Mouse (Mus musculus): Measurements from ENCODE around the gene Daglb. TPM values are rescaled to one million over a fixed set of nuclear protein-coding genes. Genes with fewer than 3 reads are reported as not detected.

Daglb gene
- polyA plus RNA-seq, 1 experiment: 14.9 TPM

DNA sequence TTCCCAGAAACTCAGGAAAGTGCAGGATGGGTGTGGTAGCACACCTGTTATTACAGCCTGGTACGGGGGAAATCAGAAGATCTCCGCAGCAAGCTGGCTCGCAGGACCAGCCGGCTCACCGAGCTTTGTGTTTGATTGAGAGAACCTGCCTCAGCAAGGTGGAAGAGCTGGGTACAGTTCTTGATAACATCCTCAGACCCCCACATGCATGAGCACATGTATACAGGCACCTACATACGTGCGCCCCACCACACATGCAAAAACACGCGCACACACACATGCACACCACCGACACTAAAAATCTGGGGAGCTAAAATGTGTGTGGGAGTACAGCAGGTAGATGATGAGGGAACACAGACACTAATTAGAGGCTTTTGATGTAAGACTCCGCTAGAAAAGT, 713 bp upstream of the Daglb start:
- no peak for DNase-seq (ENCODE audit: low read depth in 1 of 2, low spot score in 2 of 2)
- Histone ChIP-seq H3K27me3 (ENCODE audit: control insufficient read depth, insufficient read depth, low read length) (no peaks in the 10 kb centered on the region), H3K4me1 (ENCODE audit: control insufficient read depth, insufficient read depth, insufficient read length) (peaks cover 4% of the 10 kb centered on the region; the same call in 1 of the 2 replicates), H3K27ac (ENCODE audit: insufficient read depth, low read length) (no peak overlapping the region), H3K36me3 (ENCODE audit: control insufficient read depth, insufficient read depth, low read length) (peaks cover 2% of the 10 kb centered on the region; the same call in 1 of the 2 replicates), H3K4me3 (ENCODE audit: extremely low read depth, insufficient read depth, insufficient read length) (peak overlapping the region; percentile 70)
- WGBS: 91% methylated on average over 11 of the region's 11 CpGs
- TF ChIP-seq POLR2A (IDR thresholded peaks at IDR 0.05; ENCODE audit: low read depth, low read length) (no peak), CTCF (IDR thresholded peaks at IDR 0.05; ENCODE audit: extremely low read depth, insufficient read depth, insufficient read length, insufficient replicate concordance) (no peak)

DNA sequence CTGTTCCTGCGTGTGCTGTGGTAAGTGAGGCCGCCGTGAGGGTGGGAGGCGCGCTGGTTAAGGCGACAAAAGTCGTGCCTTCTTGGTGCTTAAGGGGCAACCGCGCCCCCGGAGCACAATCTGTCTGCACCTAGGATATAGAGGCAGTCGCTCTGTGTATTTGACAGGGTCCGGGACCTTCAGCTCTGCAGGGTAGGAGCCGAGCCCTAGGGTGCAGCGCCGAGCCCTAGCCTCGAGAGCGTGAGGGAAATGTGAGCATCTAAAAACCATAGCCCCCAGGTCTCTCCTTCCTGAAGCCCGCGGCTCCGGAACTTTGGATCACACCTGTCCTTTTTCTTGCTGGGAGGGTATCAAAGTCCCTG, 354 bp downstream of the Daglb start:
- peak overlapping the region; percentile 42 for H3K27ac ChIP-seq (ENCODE audit: insufficient read depth, low read length)

DNA sequence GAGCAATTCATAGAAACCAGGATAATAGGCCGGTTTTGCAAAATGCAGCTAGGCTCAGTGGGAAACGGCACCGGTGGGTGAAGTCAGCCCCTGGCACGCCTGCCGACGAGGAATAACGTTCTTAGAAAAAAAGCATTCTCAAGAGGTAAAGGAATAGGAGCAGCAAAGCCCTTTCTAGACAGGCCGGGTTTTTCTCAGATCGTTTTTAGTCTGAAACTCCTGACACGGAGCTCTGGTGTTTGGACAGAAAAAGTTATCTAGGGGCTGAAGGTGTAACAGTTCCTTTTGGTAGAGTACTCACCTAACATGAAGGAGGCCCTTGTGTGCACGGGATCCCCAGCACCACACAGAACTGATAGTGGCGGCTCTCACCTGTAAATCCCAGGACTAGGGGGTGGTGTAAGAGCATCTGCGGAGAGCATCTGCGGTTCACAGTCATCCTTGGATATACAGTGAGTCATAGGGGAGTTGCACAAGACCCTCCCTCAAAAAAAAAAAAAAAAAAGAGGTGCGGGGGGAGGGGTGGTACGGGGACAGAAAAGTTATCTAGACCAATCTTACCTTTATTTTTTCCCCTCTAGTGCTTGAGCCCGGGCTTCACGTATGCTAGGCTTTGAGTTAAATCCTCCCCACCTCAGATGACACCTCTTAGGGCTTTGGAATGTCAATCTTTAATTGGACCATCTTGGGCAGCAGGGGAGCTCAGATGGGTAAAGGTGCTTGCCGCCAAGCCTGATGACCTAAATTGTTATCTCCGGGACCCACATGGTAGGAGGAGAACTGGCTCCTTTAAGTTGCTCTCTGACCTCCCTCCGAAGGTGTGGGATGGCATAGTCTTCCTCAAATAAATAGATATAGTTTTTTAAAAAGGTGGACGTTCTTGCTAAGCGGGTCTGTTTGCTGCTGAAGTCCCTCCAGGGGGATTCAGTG, 1.0 kb downstream of the Daglb start:
- no peak for DNase-seq (ENCODE audit: low read depth in 1 of 2, low spot score in 2 of 2)
- 34% methylated on average over 23 of the region's 23 CpGs for WGBS
- Histone ChIP-seq H3K27ac (ENCODE audit: insufficient read depth, low read length) (no peak overlapping the region), H3K4me1 (ENCODE audit: control insufficient read depth, insufficient read depth, insufficient read length) (peaks cover 6% of the 10 kb centered on the region; the same call in 1 of the 2 replicates), H3K27me3 (ENCODE audit: control insufficient read depth, insufficient read depth, low read length) (no peaks in the 10 kb centered on the region), H3K4me3 (ENCODE audit: extremely low read depth, insufficient read depth, insufficient read length) (peak overlapping the region; percentile 70), H3K36me3 (ENCODE audit: control insufficient read depth, insufficient read depth, low read length) (peaks cover 2% of the 10 kb centered on the region; the same call in 1 of the 2 replicates)
- no peak for TF ChIP-seq POLR2A (IDR thresholded peaks at IDR 0.05; ENCODE audit: low read depth, low read length)
- TF ChIP-seq CTCF (IDR thresholded peaks at IDR 0.05; ENCODE audit: extremely low read depth, insufficient read depth, insufficient read length, insufficient replicate concordance): no peak

More for the DNA sequence above, 354 bp downstream of the Daglb start:
- peak overlapping the region; percentile 70 for H3K4me3 ChIP-seq (ENCODE audit: extremely low read depth, insufficient read depth, insufficient read length)
- under 1% methylated on average over 20 of the region's 20 CpGs for WGBS
- H3K36me3 ChIP-seq (ENCODE audit: control insufficient read depth, insufficient read depth, low read length): peaks cover 2% of the 10 kb centered on the region; the same call in 1 of the 2 replicates
- no peak for DNase-seq (ENCODE audit: low read depth in 1 of 2, low spot score in 2 of 2)
- peaks cover 4% of the 10 kb centered on the region; the same call in 1 of the 2 replicates for H3K4me1 ChIP-seq (ENCODE audit: control insufficient read depth, insufficient read depth, insufficient read length)
- no peak for TF ChIP-seq POLR2A (IDR thresholded peaks at IDR 0.05; ENCODE audit: low read depth, low read length)
- no peak for TF ChIP-seq CTCF (IDR thresholded peaks at IDR 0.05; ENCODE audit: extremely low read depth, insufficient read depth, insufficient read length, insufficient replicate concordance)
- no peaks in the 10 kb centered on the region for H3K27me3 ChIP-seq (ENCODE audit: control insufficient read depth, insufficient read depth, low read length)

DNA sequence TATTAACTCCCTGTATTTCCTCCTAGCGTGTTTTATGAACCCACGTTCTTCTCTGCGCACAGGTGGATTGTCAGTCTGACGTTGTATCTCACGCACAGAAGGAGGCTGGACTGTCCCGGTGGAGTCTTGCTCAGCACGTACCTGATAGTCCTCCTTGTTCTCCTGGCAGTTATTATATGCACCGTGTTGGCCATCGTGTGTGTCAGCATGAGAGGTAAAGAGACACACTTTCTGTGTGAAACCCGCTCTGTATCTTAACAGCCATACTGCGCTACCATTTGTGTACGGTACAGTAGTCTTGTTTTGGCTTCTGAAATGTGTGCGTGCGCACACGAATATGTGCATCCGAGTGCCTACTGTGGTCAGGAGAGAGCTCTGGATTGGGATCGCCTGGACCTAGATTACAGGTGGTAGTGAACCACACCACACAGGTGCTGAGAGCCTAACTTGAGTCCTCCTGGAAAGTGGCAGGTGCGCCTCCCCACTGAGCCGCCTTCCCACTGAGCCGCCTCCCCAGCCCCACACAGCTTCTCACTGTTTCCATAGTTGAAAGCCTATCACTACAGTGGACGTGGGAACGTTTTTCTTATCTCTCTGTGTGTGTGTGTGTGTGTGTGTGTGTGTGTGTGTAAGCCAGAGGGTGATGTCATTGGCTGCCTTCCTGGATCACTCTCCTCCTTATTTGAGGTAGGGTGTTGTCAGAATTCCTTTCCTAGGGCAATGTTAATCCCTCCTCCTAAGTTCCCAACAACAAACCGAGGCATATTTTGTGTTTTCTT, 2.7 kb downstream of the Daglb start:
- 93% methylated on average over 23 of the region's 23 CpGs for WGBS
- H3K4me1 ChIP-seq (ENCODE audit: control insufficient read depth, insufficient read depth, insufficient read length): peaks cover 7% of the 10 kb centered on the region; the same call in 1 of the 2 replicates
- no peak overlapping the region for H3K27ac ChIP-seq (ENCODE audit: insufficient read depth, low read length)
- peaks cover 2% of the 10 kb centered on the region; the same call in 1 of the 2 replicates for H3K36me3 ChIP-seq (ENCODE audit: control insufficient read depth, insufficient read depth, low read length)
- TF ChIP-seq CTCF (IDR thresholded peaks at IDR 0.05; ENCODE audit: extremely low read depth, insufficient read depth, insufficient read length, insufficient replicate concordance) (no peak), POLR2A (IDR thresholded peaks at IDR 0.05; ENCODE audit: low read depth, low read length) (no peak)
- DNase-seq (ENCODE audit: low read depth in 1 of 2, low spot score in 2 of 2): no peak
- no peak overlapping the region for H3K4me3 ChIP-seq (ENCODE audit: extremely low read depth, insufficient read depth, insufficient read length)
- H3K27me3 ChIP-seq (ENCODE audit: control insufficient read depth, insufficient read depth, low read length): no peaks in the 10 kb centered on the region

DNA sequence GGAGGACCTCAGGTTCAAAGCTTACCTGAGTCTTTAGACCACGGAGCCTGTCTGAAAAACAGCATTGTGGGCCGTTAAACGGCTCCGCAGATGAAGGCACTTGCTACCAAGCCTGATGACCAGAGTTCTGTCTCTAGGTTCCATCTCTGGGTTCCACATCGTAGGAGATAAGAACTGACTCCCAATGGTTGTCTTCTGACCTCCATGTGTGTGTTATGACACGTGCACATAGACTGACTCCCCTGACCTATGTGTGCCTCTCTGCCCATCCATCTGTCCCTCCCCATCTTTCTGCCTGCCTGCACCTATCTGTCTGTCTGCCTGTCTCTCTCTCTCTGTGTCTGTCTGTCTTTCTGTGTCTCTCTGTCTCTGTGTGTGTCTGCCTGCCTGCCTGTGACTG, 3.5 kb downstream of the Daglb start:
- H3K27ac ChIP-seq (ENCODE audit: insufficient read depth, low read length): no peak overlapping the region
- WGBS: 97% methylated on average over 6 of the region's 6 CpGs
- H3K4me1 ChIP-seq (ENCODE audit: control insufficient read depth, insufficient read depth, insufficient read length): peaks cover 7% of the 10 kb centered on the region; the same call in 1 of the 2 replicates
- DNase-seq (ENCODE audit: low read depth in 1 of 2, low spot score in 2 of 2): no peak
- no peak for TF ChIP-seq CTCF (IDR thresholded peaks at IDR 0.05; ENCODE audit: extremely low read depth, insufficient read depth, insufficient read length, insufficient replicate concordance)
- TF ChIP-seq POLR2A (IDR thresholded peaks at IDR 0.05; ENCODE audit: low read depth, low read length): no peak
- no peaks in the 10 kb centered on the region for H3K27me3 ChIP-seq (ENCODE audit: control insufficient read depth, insufficient read depth, low read length)
- no peak overlapping the region for H3K4me3 ChIP-seq (ENCODE audit: extremely low read depth, insufficient read depth, insufficient read length)
- H3K36me3 ChIP-seq (ENCODE audit: control insufficient read depth, insufficient read depth, low read length): peaks cover 3% of the 10 kb centered on the region

DNA sequence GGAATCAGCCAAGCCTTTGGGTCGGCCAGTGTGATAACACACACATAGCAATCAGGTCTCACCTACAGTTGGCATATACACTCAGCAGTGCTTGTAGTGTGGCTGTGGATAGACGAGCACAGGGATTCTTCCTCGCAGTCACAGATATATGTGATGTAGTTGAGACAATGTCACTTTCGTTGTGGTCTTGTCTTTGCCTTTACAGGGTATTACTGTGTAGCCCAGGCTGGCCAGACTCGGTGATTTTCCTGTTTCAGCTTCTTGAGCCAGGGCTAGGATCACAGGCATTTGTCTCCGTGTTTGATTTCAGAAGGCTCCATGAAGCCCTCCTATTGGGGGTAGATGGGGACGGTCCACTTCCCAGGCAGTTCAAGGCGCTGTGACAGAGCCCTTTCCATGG, 5.2 kb downstream of the Daglb start:
- Histone ChIP-seq H3K27me3 (ENCODE audit: control insufficient read depth, insufficient read depth, low read length) (no peaks in the 10 kb centered on the region), H3K4me1 (ENCODE audit: control insufficient read depth, insufficient read depth, insufficient read length) (peaks cover 7% of the 10 kb centered on the region; the same call in 1 of the 2 replicates), H3K4me3 (ENCODE audit: extremely low read depth, insufficient read depth, insufficient read length) (no peak overlapping the region), H3K27ac (ENCODE audit: insufficient read depth, low read length) (no peak overlapping the region), H3K36me3 (ENCODE audit: control insufficient read depth, insufficient read depth, low read length) (peaks cover 10% of the 10 kb centered on the region)
- DNase-seq (ENCODE audit: low read depth in 1 of 2, low spot score in 2 of 2): no peak
- WGBS: 97% methylated on average over 8 of the region's 8 CpGs
- TF ChIP-seq POLR2A (IDR thresholded peaks at IDR 0.05; ENCODE audit: low read depth, low read length) (no peak), CTCF (IDR thresholded peaks at IDR 0.05; ENCODE audit: extremely low read depth, insufficient read depth, insufficient read length, insufficient replicate concordance) (no peak)
